Mouse (Mus musculus) limb, embryonic 14.5 days (tissue): ENCODE results near the gene Gp1ba. TPM values are rescaled to one million over a fixed set of nuclear protein-coding genes. Genes with fewer than 3 reads are reported as not detected.

Source experiments
- ATAC-seq: fragments of 200-750 bp; cut with Nextera tagmentation; 2 replicates; pipeline ENCODE4 v1.8.0; 2017; ENCODE audit warnings: low read depth, moderate number of reproducible peaks, moderate TSS enrichment; ENCODE audit not compliant: low FRiP score
- DNase-seq: peaks from one replicate; pipeline ENCODE4 v3.0.0-alpha.2; 2015; ENCODE audit warnings: low spot score
- H3K27ac ChIP-seq: fragments of 300-500 bp; sonication (generic); replicated peaks from 2 replicates; pipeline ENCODE4 v1.5.1; 2014; ENCODE audit warnings: low read depth, mild to moderate bottlenecking, low read length, moderate library complexity, mixed read lengths
- H3K27me3 ChIP-seq: fragments of 300-500 bp; sonication (generic); 2 replicates; pipeline ENCODE4 v1.6.1; 2014; ENCODE audit warnings: low read length, mixed read lengths; ENCODE audit not compliant: control insufficient read depth, insufficient read depth
- H3K36me3 ChIP-seq: fragments of 300-500 bp; sonication (generic); 2 replicates; pipeline ENCODE4 v1.6.1; 2014; ENCODE audit warnings: mild to moderate bottlenecking, low read length, moderate library complexity, mixed read lengths; ENCODE audit not compliant: control insufficient read depth, insufficient read depth
- H3K4me1 ChIP-seq: fragments of 300-500 bp; sonication (generic); 2 replicates; pipeline ENCODE4 v1.6.1; 2014; ENCODE audit warnings: antibody characterized with exemption, low read length, mixed read lengths; ENCODE audit not compliant: control insufficient read depth, insufficient read depth
- H3K4me2 ChIP-seq: fragments of 300-500 bp; sonication (generic); replicated peaks from 2 replicates; pipeline ENCODE4 v1.6.1; 2014; ENCODE audit warnings: low read depth, mild to moderate bottlenecking, low read length, moderate library complexity; ENCODE audit not compliant: severe bottlenecking
- H3K4me3 ChIP-seq: fragments of 300-500 bp; sonication (generic); replicated peaks from 2 replicates; pipeline ENCODE4 v1.5.1; 2014; ENCODE audit warnings: low read length
- H3K9ac ChIP-seq: fragments of 300-500 bp; sonication (generic); 2 replicates; pipeline ENCODE4 v1.6.1; 2014; ENCODE audit warnings: mild to moderate bottlenecking, low read depth, low read length, moderate library complexity; ENCODE audit not compliant: severe bottlenecking
- H3K9me3 ChIP-seq: fragments of 300-500 bp; sonication (generic); 2 replicates; pipeline ENCODE4 v1.6.1; 2016; ENCODE audit warnings: low read length; ENCODE audit not compliant: control insufficient read depth
- POLR2A ChIP-seq: fragments of 200-500 bp; IDR thresholded peaks from 2 replicates; pipeline ENCODE4 v1.8.0; 2012; ENCODE audit warnings: inconsistent platforms, mild to moderate bottlenecking, moderate library complexity, borderline replicate concordance; ENCODE audit not compliant: insufficient read depth, insufficient read length; ENCODE audit errors: extremely low read depth
- WGBS: fragments of 180-500 bp; shearing (Covaris S2); extraction: QIAGEN DNeasy Blood & Tissue Kit; methylation state at CpG from one replicate; pipeline ENCODE4 v1.1.7; 2014; 5-methylcytosine and 5-hydroxymethylcytosine counted together
- polyA plus RNA-seq, 2 experiments: library from polyadenylated mRNA; depleted of rRNA in 1 of 2; stranded (reverse) in 1 of 2; unstranded in 1 of 2; fragments of >200 nt; fragmentation: Nextera tagmentation in 1 of 2; extraction: Ambion mirVana in 1 of 2; gene quantifications; 2 replicates each; pipeline versions ENCODE4 v1.2.1 to v1.2.3; 2012 to 2014

Gene Gp1ba
- polyA plus RNA-seq, 2 experiments, result 0.47 to 0.56 TPM

DNA sequence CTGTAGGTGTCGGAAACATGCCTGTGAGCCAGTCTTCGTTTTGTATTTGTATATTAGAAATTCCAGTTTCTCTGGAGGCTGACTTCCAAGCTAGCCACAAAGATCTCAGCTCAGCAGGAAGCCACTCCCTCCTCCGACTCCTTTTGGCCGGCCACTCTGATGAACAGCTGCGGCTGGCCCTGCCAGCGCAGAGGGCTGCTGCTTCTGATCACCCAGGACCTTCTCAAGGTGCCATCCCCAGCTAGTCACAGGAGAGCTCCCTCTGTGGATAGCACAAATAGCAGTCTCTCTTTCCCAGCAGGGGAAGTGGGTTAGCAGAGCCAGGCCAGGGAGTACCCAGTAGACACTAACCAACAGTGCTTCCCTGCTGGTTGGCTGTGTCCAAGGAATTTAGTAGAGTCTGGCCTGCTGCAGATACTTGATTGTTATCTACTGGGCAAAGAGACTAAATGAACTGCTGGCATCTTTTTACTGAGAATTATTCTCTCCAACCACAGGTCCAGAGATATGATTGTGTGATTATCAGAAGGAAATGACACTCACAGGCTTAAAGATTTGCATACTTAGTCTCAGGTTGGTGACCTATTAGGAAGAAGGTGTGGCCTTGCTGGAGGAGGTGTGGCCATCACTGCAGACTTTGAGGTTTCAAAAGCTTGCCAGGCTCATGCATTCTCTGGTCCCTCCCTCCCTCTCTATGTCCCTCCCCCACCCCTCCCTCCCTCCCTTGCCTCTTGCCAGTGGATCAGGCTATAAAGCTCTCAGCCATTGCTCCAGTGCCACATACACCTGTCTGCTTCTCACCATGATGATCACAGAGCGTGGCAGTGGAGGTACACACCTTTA is 16.7 kb upstream of the Gp1ba start:
- Histone ChIP-seq H3K27ac (no peak overlapping the region), H3K9me3 (no peaks in the 10 kb centered on the region), H3K27me3 (no peaks in the 10 kb centered on the region), H3K4me1 (no peaks in the 10 kb centered on the region), H3K4me3 (no peak overlapping the region), H3K9ac (no peak overlapping the region; the same call in 1 of the 2 replicates), H3K36me3 (no peaks in the 10 kb centered on the region), H3K4me2 (no peak overlapping the region)
- no peak for DNase-seq
- TF ChIP-seq POLR2A, result no peak
- 39% methylated on average over 7 of the region's 7 CpGs for WGBS
- no peak for ATAC-seq

DNA sequence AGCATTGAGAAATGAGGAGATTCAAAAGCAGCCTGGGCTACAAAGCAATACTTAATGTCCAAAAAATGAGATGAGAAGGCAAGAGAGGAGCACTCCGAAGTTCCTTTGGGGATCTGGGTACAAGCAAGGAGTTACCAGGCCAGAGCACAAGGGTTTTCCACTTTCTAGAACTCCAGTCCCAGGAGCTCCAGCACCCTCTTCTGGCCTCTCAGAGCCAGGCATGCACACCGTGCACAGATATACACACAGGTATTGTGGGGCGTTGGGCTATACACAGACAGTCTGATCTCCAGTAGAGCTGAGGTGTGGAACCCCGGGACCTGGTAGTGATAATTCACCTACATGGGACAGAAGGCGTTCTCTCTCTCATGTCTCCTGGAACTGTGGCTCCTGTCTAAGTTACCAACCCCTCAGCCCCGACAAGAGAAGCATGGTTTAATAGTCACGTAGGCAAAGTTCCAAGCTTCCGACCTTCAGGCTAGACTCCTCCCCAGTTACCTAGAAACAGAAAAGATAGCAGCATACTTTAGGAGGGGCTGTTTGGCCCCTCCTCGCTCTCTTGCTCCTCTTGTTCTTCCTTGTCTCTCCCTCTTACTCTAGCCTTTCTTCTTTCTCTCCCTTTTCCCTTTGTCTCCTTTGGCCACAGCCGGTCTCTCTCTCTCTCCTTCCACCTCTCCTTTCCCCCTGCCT is 15.7 kb upstream of the Gp1ba start:
- no peak overlapping the region for H3K9ac ChIP-seq
- H3K27ac ChIP-seq, result no peak overlapping the region
- no peak for TF ChIP-seq POLR2A
- WGBS, result 80% methylated on average over 10 of the region's 10 CpGs
- no peaks in the 10 kb centered on the region for H3K9me3 ChIP-seq
- DNase-seq (no peak), ATAC-seq (no peak)
- H3K4me3 ChIP-seq, result no peak overlapping the region
- H3K4me2 ChIP-seq, result no peak overlapping the region
- no peaks in the 10 kb centered on the region for H3K36me3 ChIP-seq
- no peaks in the 10 kb centered on the region for H3K27me3 ChIP-seq
- no peaks in the 10 kb centered on the region for H3K4me1 ChIP-seq

DNA sequence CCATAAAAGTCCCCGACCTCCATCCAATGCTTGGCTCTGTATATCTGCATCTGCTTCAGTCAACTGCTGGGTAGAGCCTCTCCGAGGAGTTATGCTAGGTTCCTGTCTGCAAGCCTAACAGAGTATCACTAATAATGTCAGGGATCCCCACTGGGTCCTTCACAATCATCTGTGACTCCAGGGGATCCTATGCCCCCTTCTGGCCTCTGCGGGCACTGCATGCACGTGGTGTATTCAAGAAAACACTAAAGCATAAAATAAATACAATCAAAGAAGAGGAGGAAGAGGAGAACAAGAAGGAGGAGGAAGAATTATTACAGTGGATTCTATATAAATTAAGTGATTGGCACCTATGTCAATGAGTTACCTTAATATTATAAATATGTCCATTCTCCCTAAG is 13.4 kb upstream of the Gp1ba start:
- WGBS, result 50% methylated on average over 4 of the region's 4 CpGs
- no peaks in the 10 kb centered on the region for H3K36me3 ChIP-seq
- H3K27ac ChIP-seq, result no peak overlapping the region
- no peaks in the 10 kb centered on the region for H3K27me3 ChIP-seq
- ATAC-seq (no peak), DNase-seq (no peak)
- no peak overlapping the region for H3K4me2 ChIP-seq
- H3K9me3 ChIP-seq, result no peaks in the 10 kb centered on the region
- no peak overlapping the region for H3K4me3 ChIP-seq
- H3K9ac ChIP-seq, result no peak overlapping the region
- H3K4me1 ChIP-seq, result no peaks in the 10 kb centered on the region
- TF ChIP-seq POLR2A, result no peak

DNA sequence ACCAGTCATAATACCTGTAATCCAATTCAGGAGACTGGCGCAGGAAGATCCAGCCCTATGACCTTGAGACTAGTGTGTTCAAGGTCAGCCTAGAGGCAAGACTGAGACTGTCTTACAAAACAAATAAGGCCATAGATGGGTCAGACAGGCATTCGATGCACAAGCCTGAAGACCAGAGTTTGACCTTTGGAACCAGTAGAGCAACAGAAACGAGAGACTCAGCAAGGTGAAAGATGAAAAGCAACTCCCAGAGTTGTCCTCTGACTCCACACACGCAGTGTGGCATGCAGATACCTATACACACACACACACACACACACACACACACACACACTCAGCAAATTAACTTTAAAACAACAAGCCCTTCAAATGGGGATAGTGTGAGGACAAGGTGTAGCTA is 12.0 kb upstream of the Gp1ba start:
- WGBS, result 77% methylated on average over 4 of the region's 4 CpGs
- no peak overlapping the region for H3K4me3 ChIP-seq
- H3K9me3 ChIP-seq, result no peaks in the 10 kb centered on the region

DNA sequence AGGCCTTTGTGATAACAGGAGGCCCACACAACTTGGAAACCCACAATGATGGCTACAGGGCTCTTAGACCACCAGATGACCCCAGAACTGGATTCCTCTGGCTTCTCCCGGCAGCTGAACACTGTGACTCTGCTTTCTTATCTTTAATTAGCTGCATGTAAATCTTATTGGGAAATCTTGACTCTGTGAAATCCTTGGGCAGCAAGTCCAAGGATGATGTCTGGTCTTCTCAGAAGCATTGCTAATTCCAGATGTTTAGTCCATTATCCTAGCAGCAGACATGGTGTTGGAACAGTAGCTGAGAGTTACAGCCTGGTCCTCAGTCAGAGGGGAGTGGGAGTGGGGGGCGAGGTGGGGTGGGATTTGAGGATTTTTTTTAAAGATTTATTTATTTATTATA is 10.5 kb upstream of the Gp1ba start:
- no peaks in the 10 kb centered on the region for H3K36me3 ChIP-seq
- H3K9me3 ChIP-seq, result no peaks in the 10 kb centered on the region
- DNase-seq, result no peak
- H3K4me2 ChIP-seq, result no peak overlapping the region
- no peak for ATAC-seq
- H3K4me1 ChIP-seq, result no peaks in the 10 kb centered on the region
- TF ChIP-seq POLR2A, result no peak
- no peak overlapping the region for H3K9ac ChIP-seq
- 73% methylated on average over 2 of the region's 2 CpGs for WGBS
- H3K4me3 ChIP-seq, result no peak overlapping the region
- H3K27me3 ChIP-seq, result no peaks in the 10 kb centered on the region
- no peak overlapping the region for H3K27ac ChIP-seq

More for the DNA sequence above, 12.0 kb upstream of the Gp1ba start:
- Histone ChIP-seq H3K9ac (no peak overlapping the region), H3K4me2 (no peak overlapping the region), H3K27me3 (no peaks in the 10 kb centered on the region), H3K27ac (no peak overlapping the region), H3K36me3 (no peaks in the 10 kb centered on the region), H3K4me1 (no peaks in the 10 kb centered on the region)
- no peak for TF ChIP-seq POLR2A
- DNase-seq (no peak), ATAC-seq (no peak)
